Mouse (Mus musculus) ovary, postnatal 14 days (tissue): ENCODE measurements around the gene Dkk2.
A peak's percentile ranks its signal among the peaks of the same experiment; 100 is the strongest.

ENCODE experiments used
- DNase-seq: peaks from one replicate; pipeline ENCODE4 v3.0.0; 2022; ENCODE audit warnings: low spot score

Dkk2 gene

DNA sequence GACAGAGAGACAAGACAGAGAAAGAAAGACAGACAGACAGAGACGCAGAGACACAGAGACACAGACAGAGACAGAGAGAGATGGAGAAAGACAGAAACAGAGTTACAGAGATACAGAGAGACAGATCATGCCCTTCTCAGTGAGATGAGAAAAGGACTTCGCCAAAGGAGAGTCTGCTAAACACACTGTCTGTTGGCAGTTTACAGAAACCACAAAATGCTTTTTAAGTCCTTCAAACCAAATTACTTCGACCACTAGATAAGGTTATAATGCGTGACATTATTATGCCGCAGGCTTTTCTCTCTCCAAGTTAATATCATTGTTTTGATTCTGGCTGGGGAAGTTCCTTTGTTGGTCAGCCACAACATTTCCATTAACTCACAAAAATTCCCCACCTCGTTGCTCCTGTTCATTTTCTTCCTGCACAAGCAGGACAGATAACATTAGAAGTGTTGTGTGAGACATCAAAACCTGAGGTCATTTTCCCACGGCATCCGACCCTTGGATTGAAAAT, 40.2 kb downstream of the Dkk2 start:
- no peak for DNase-seq

DNA sequence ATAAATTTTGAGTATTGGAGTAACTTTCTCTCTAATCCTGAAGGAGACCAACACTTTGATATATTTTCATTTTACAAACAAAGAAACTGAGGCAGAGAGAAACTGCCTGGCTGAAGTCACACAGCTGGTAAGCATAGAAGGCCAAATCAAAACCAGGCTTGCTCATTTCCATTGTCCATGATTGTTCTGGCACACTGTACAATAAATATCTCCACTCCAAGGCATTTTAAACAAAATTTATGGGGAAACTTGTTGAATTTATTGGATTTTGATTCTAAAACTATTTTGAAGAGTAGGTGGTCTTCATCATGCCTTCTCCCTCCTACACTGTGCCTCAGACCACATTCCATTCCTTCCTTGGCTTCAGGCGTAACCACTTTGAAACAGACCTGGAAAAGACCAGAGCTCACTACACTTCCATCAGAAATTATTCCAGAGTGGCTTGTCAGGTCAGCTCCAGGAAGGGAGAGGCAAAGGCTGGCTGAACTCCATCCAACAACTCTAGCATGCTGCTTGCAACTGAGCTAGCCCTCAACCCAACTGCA, 44.7 kb downstream of the Dkk2 start:
- DNase-seq, result no peak

DNA sequence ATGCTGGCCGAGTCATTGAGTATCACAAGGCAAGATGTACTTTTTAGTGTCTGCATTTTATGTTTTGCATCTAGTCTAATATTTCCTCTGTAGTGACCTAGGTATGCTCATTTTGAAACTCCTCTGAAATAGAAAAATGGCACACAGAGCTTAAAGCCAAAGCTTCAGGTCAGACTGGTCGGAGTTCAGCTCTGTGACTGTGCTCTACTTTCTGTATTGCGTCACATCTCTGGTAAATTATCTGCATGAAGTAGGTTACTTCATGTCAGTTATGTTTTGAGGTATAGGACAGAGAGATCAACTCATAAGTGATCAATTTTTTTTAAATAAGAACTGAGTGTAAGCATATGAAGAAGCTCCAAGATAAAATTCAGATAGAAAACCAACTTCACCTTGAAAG, 45.7 kb downstream of the Dkk2 start:
- DNase-seq, result no peak

DNA sequence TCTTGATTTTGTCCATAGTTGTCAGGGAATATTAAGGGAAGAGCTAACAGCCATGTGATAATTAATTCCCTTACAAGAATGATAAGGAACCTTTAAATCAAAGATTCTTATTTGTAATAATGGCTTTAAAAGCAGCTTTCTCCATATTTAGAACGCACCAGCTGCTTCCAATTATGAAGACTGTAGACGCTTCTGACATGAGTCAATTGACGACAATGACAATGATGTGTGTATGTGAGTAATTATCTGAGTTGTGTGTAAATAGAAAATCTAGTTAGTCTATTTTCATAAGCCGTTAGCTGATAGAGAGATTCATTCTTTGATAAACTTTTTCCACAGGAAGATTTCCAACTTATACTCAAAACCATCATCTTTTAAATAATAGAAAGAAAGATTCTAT, 46.8 kb downstream of the Dkk2 start:
- DNase-seq, result no peak

DNA sequence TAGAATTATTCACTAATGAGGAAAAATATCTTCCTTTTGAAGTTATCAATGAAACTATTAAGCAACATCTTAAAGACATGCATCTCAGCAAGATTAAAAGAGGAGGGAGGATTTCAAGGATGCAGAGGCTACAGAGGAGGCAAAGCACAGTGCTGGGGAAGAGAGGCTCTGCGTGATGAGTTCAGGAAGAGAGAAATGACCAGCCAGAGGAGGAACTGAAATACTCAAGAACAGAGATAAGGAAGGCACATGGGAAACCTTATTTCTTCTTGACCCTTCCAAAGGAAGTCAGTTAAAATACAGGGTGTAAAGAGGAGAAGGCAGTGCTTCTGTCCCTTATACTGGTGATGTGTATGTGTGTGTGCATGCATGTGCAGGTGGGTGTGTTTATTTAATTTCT, 49.4 kb downstream of the Dkk2 start:
- DNase-seq, result no peak

DNA sequence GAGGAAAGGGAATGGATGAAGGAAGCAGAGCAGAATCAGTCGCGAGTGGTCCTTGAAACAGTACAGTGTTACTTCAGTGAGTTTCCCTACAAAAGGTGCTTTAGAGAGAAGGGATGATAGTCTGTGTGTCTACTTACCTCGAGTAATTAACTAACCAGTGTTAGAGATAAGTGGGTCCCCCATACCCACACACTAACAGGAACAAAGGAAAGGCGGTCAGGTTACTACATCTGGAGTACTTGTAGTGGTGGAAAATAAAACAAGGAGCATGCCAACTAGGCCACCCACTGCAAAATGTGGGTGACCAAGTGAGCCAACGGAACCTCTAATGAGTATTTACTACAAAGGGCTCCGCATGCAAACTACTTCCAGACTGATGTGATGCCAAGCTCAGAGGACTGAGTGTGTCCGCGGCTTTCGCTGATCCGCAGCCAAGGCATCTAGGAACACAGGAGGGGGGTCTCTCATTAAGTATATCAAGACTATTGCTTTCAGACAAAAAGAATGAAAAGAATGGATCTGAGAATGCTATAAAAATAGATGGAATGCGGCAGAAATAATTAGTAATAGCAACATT, 52.8 kb downstream of the Dkk2 start:
- no peak for DNase-seq

DNA sequence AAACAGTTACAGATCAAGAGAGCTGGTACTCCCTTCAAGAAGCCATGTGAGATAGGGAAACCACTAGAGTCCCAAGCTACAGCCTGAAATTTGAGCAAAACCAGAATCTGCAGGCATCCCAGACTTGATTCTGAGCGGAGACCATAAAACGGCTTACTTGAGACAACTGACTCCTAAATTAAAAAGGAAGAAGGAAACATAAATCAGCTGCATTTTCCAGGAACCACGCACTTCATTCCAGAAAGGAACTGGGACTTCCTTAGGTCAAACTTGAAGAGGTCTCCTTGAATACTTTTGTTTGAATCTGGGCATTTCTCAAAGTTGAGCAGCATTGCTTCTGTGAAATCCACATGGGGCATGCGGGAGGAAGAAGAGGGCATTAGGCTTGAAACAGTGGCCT, 55.9 kb downstream of the Dkk2 start:
- DNase-seq, result no peak

DNA sequence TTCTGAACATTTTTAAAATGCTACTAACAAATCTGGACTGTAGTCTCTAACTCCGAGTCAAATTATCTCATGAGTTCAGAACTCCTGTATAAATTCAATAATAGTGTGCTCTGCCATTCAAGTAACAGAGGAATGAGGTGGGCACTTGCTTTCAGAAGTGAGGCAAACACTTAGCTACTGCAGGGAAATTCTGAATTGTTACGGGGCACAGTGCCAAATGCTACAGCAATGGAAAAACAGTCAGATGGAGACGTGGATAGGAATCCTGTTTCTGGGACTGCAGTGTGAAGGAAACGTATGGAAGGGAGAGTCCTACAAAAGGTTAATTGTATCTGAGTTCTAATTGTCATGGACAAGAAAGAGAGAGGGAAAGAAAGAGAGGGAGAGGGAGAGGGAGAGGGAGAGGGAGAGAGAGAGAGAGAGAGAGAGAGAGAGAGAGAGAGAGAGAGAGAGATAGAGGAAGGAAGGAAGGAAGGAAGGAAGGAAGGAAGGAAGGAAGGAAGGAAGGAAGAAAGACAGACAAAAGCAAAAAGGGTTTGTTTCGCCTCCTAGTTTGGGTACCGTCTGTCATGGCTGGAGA, 64.4 kb downstream of the Dkk2 start:
- DNase-seq, result no peak

DNA sequence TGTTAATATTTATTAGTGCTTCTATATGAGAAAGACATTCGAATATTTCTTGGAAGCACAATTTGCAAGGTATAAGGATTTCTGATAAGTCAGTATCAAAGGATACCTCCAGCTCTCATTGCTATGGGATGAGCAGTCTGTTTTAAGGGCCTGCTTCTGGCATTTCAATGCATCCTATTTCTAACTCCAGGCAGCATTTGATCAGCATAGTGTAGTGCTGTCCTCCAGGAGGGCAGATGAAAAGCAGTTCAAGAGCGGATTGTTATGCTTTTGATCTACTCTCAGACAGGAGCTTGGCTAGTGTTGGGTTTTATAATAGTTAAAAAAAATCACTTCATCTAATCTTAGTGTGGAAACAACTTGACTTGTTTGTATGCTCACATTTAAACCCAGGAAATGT, 73.7 kb downstream of the Dkk2 start:
- DNase-seq, result no peak

DNA sequence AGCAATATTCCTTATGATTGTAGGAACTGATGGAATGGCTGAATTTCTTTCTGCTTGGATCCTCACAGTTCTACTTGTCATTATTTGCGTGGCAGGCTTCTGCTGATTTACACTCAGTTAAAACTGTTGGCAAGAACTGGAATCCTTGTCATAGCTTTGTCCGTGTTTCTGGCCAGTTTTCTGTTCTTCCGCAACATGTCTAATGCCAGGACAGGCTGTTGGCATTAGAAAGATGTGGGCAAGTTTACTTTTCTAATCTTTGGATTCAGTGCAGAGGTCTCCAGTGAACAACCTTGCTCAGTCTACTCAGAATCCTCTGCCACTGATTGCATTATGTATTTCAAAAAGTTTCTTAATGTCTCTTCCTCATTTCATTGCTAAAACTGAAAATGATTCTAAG, 83.8 kb downstream of the Dkk2 start:
- DNase-seq, result no peak

GRCm38 (mm10) chr3:132186888-132187552, 101.9 kb downstream of the Dkk2 start:
- DNase-seq, result no peak

DNA sequence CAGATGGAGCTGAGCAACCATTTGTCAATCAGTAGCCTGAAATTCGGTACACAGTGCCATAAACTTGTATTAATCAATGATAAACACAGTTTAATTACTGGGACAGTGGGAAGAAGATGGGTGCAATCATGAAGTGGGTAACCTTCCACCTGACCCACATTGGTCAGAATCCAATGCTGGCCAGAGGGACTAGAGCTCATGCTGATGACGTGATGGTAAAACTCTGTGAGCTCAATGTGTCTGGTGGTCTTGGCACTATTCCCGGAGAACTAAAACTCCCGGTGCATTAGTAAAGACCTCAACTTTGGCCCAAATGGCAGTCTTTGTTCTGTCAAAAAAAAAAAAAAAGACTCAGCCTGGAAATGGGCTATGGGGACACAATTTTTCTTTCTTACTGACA, 116.9 kb downstream of the Dkk2 start:
- no peak for DNase-seq

DNA sequence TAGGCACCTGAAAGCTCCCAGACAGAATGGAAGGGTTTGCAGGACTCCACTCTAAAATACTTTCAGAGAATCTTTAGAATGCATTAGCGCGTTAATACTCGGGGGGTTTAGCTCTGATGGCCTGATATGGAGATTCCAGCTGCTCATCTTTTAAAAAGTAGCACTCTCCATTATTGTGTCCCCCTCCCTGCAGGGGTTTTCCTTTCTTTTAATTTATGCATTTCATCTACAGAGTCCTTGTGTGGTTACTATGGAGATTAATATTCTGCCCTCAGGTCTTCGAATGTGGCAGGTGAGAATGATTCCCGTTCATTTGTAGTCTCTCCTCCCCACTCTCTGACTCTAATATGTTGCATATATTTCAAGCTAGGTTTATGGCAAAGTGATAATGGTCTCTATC, 117.6 kb downstream of the Dkk2 start:
- DNase-seq, result no peak

DNA sequence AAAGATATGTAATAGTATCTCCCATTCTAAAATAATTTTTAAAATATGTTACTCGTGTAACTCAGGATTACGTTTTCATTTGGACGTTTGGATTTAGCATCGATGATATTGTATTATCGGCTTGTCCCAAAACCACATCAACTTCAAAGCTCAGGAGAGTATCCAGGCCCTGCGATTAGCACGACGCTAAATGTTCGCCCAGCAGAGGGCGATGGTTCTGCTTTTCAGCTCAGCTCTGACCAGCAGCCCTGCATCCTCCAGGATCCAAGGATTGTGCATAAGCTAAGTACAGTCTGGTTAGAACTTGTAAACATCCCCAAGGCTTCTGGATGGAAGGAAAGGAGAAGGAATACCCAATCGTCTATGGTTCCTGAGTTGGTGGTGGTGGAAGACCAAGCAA, 122.4 kb downstream of the Dkk2 start:
- DNase-seq, result peak; percentile 37

GRCm38 (mm10) chr3:132211260-132211659, 126.2 kb downstream of the Dkk2 start:
- DNase-seq, result no peak

DNA sequence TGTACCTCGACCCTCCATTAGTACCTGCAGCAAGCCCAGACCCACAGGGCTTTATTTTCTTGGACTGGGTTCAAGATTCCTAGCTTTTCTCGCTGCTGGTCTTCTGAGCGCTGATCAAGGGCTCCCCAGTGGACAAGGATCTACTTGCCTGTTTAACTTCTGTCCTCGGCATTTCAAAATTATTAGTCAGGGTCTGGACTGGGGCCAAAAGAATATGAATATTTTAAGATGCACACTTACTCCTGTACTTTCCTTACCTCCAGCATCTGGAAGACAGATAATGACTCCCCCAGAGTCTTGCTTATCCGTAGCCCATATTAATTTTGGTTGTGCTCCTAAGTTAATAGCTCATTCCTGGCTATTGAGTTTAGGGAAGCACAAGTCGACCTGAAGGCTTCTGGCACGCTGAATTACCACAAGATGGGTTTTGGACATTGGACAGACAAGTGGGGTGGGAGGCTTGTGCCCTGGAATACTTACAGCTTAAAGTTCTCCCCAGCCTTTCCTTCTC, 134.9 kb downstream of the Dkk2 start:
- no peak for DNase-seq

DNA sequence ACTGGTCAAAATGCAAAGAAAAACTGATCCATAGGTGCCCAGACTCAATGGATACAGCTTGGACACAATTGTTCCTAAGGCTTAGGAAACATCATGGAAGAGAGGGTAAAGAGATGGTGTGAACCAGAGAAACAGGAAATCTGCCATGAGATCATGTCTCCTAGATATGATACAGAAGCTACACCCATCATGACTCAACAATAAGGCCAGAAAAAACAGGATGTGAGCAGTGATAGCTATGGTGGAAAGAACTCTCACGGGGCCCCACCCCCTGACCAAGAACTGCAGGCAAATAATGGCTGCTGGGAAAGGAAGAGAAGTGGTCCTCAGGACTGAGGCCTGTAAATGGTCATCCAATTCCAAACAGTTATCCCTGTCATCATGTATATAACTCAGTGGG, 142.5 kb downstream of the Dkk2 start:
- DNase-seq, result no peak
